12 mouse cellular contexts compared by ENCODE assay signal in the genomic region with DNA sequence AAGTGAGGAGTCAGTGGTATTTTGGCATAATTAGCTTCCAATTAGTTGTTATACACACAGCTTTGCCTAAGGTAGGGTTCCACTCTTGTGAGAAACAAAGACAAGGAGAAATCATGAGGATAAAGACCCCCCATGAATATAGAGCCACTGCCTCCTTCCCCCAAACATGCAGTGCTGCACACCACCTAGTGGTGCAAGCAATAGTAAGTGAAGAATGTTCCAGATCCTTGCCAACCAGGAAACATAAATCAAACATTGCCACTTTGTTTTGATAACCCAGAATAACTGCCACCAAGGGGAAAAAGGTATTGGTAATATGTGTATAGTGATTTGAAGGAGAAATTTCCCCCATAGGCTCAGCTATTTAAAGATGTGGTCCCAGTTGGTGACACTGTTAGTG. TPM values are rescaled to one million over a fixed set of nuclear protein-coding genes. Genes with fewer than 3 reads are reported as not detected.
DNase-seq lines count a peak whose midpoint lies in the region; ATAC-seq and TF ChIP-seq lines count a peak whose summit lies in the region.
"Had no signal": no experiment of that assay in that cellular context is flagged by ENCODE, and none has a peak within 500 bp of the region (broad histone marks: within the 10 kb centered on the region; RNA-seq: fewer than 3 reads in every experiment).

No protein-coding gene starts in this region.

- H3K27ac ChIP-seq in left cerebral cortex, adult 2 months: no peak overlapping the region
- no peak overlapping the region for H3K27ac ChIP-seq in hindbrain, embryonic 10.5 days
- H3K27ac ChIP-seq: heart, embryonic 13.5 days had no signal

- peak; percentile 23 for TF ChIP-seq CTCF in left cerebral cortex, adult 2 months (IDR thresholded peaks at IDR 0.05)

- intact Hi-C loops in left cerebral cortex, adult 2 months (cut with DNase I): loop anchor here (10.0 kb wide), 1 partner anchor 146 kb away; no protein-coding TSS in a partner anchor
- intact Hi-C loops in left cerebral cortex, postnatal 36 days (cut with DNase I): no loop called here

- ATAC-seq in CD4-positive, CD25-positive, alpha-beta regulatory T cell, adult 4 months: peak; percentile 65
- ATAC-seq in activated CD4-positive, CD25-positive, alpha-beta regulatory T cell, adult 4 months: peak; percentile 32
- ATAC-seq: forebrain, postnatal 0 days had no signal

- no peak for DNase-seq in left cerebral cortex, adult 2 months (ENCODE audit: extremely low spot score in 1 of 2, low spot score in 2 of 2)
- DNase-seq in left cerebral cortex, postnatal 36 days (ENCODE audit: low spot score in 2 of 2): no peak
- DNase-seq in naive thymus-derived CD4-positive, alpha-beta T cell, adult 2 months (ENCODE audit: low read depth): peak; percentile 42
- DNase-seq in adrenal gland, postnatal 10 days: no peak
- no peak for DNase-seq in layer of hippocampus, postnatal 36 days
- no peak for DNase-seq in hindbrain, embryonic 10.5 days (ENCODE audit: low spot score)
- DNase-seq: cerebellum, adult 9-10 months; forebrain, postnatal 0 days had no signal

- no peak overlapping the region for H3K4me3 ChIP-seq in left cerebral cortex, adult 2 months
- H3K4me3 ChIP-seq in hindbrain, embryonic 10.5 days: no peak overlapping the region
- H3K4me3 ChIP-seq: heart, embryonic 13.5 days; megakaryocyte, embryonic 14.5 days had no signal

- no peaks in the 10 kb centered on the region for H3K9me3 ChIP-seq in hindbrain, embryonic 10.5 days
- H3K9me3 ChIP-seq: heart, embryonic 13.5 days; megakaryocyte, embryonic 14.5 days had no signal

- 0 out of 2 replicates have a peak, but pooled peaks cover 3% of the 10 kb centered on the region for H3K27me3 ChIP-seq in hindbrain, embryonic 10.5 days (ENCODE audit: insufficient read depth, poor library complexity, severe bottlenecking)
- H3K27me3 ChIP-seq: heart, embryonic 13.5 days; megakaryocyte, embryonic 14.5 days had no signal

- H3K4me1 ChIP-seq in hindbrain, embryonic 10.5 days (replicated peaks): no peaks in the 10 kb centered on the region
- H3K4me1 ChIP-seq: heart, embryonic 13.5 days; megakaryocyte, embryonic 14.5 days had no signal

- no peaks in the 10 kb centered on the region for H3K36me3 ChIP-seq in hindbrain, embryonic 10.5 days
- H3K36me3 ChIP-seq: heart, embryonic 13.5 days had no signal

RNA-seq across cellular contexts. Expression of gene P2ry10b, which starts 11.8 kb away (rescaled TPM):
- total RNA-seq in left cerebral cortex, adult 2 months (2021): under 1 TPM; 0.14 to 0.25 TPM
- under 1 TPM; 0.30 to 0.79 TPM for total RNA-seq in left cerebral cortex, postnatal 36 days (2021)
- polyA plus RNA-seq in CD4-positive, CD25-positive, alpha-beta regulatory T cell, adult 4 months (2017; shearing (Covaris generic)): 1 to 10 TPM; 6.1 to 7.2 TPM
- 1 to 10 TPM; 3.4 to 5.8 TPM for polyA plus RNA-seq in activated CD4-positive, CD25-positive, alpha-beta regulatory T cell, adult 4 months (2017; shearing (Covaris generic))
- total RNA-seq in adrenal gland, postnatal 10 days (2021): 1 to 10 TPM; 2.4 to 3.4 TPM
- under 1 TPM; 0.47 to 0.56 TPM for total RNA-seq in layer of hippocampus, postnatal 36 days (2021)
- 0.26 and 0.39 TPM in 2 replicates for polyA plus RNA-seq in hindbrain, embryonic 10.5 days (2016; fragmentation: Nextera tagmentation; extraction: Ambion mirVana)
